Mouse (Mus musculus): ENCODE results near the gene Ntng1. TPM values are rescaled to one million over a fixed set of nuclear protein-coding genes. Genes with fewer than 3 reads are reported as not detected.

Ntng1 gene
- polyA plus RNA-seq, 1 experiment = 1.6 TPM

DNA sequence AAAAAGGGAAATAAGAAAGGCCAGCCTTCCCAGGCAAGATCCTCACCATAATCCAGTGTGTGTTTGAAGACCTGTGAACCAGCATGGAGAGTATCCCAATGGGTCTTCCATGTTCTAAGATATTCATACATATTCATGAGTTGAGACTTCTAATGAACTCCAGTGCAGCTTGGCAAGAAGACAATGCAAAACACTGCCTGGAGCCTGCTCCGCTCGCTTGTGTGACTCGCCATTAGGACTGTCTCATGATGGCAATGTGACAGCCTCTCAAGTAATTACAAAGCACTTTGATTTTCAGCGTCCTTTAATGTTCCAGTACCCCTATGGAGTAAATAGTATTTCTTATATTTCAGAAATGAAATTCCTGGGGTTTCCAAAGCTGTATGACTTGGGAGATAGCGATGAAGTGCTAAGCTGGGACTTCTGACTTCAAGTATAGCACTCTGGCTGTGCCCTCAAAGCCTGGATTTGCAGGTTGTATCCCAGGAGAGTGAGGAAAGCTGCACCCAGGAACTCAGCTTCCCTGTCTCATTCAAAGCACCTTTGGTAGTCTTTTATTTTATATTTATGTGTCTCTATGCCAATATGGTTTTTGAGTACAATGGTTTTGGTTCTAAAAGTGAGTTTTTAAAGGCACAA is 412.1 kb downstream of the Ntng1 start:
- H3K4me3 ChIP-seq (ENCODE audit: low read depth, low read length) = no peak overlapping the region
- H3K27me3 ChIP-seq (ENCODE audit: control insufficient read depth, insufficient read depth, low read length, poor library complexity, severe bottlenecking) = no peaks in the 10 kb centered on the region; the same call in 1 of the 2 replicates
- TF ChIP-seq POLR2A (IDR thresholded peaks at IDR 0.05; ENCODE audit: insufficient read depth, low read length) (no peak), EP300 (IDR thresholded peaks at IDR 0.05; ENCODE audit: insufficient read depth, low read depth, low read length) (no peak), CTCF (IDR thresholded peaks at IDR 0.05; ENCODE audit: low read depth, low read length) (no peak)
- H3K9me3 ChIP-seq (replicated peaks; ENCODE audit: control insufficient read depth, insufficient read depth, low read length, poor library complexity, severe bottlenecking) = no peaks in the 10 kb centered on the region
- H3K27ac ChIP-seq (ENCODE audit: insufficient read depth, low read length) = no peak overlapping the region
- no peak overlapping the region for H3K9ac ChIP-seq (ENCODE audit: low read depth, poor library complexity, severe bottlenecking)
- H3K4me1 ChIP-seq (ENCODE audit: control insufficient read depth, insufficient read depth, low read length) = no peaks in the 10 kb centered on the region
- H3K36me3 ChIP-seq (ENCODE audit: control insufficient read depth, insufficient read depth, low read length, poor library complexity, severe bottlenecking) = no peaks in the 10 kb centered on the region

Other genes with a start within 250 kb of the Ntng1 start
- 10.7 and 11.5 TPM in 2 replicates for gene Prmt6, start 107.0 kb upstream of the Ntng1 start, polyA plus RNA-seq (2011; ENCODE audit: insufficient read depth, insufficient read length, low read depth, missing spikeins)